Mouse (Mus musculus) heart, postnatal 0 days (tissue): ENCODE measurements around the gene H2-Eb1.

Source experiments
- CTCF ChIP-seq: IDR thresholded peaks from 2 replicates; pipeline ENCODE4 v1.5.1; 2016; ENCODE audit warnings: antibody characterized with exemption, control low read depth, low read depth
- EP300 ChIP-seq: IDR thresholded peaks from 2 replicates; pipeline ENCODE4 v1.6.1; 2016; ENCODE audit warnings: antibody characterized with exemption, low read depth

DNA sequence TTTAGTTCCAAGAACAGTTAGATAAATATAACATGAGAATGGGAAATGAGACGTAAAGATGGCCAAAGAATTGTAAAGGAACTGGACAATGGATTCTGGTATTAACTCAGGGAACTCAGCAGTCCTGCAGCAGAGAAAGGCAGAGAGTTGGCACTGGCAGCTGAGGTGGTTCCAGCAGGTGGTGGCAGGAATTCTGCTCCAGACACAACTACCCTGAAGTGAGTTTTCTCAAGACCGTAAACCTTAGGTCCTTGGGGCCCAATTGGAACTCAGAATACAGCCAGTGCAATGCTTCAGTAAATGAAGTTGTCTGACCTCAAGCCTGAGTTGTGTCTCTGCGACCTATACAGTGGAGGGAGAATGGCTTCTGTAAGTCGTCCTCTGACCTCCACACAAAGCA is 11.4 kb upstream of the H2-Eb1 start:
- TF ChIP-seq CTCF (no peak), EP300 (no peak)
